Mouse (Mus musculus) heart, embryonic 12.5 days (tissue): Measurements from ENCODE around the gene Matn3. TPM values are rescaled to one million over a fixed set of nuclear protein-coding genes. Genes with fewer than 3 reads are reported as not detected.
A peak's percentile ranks its signal among the peaks of the same experiment; 100 is the strongest.

Experiments used
- ATAC-seq: fragments of 200-750 bp; cut with Nextera tagmentation; 2 replicates; pipeline ENCODE4 v1.8.0; 2017; ENCODE audit warnings: moderate TSS enrichment, moderate library complexity; ENCODE audit not compliant: insufficient number of reproducible peaks, low FRiP score
- H3K27ac ChIP-seq: fragments of 300-500 bp; sonication (generic); 2 replicates; pipeline ENCODE4 v1.5.1; 2016; ENCODE audit warnings: mild to moderate bottlenecking, moderate library complexity; ENCODE audit not compliant: poor library complexity, severe bottlenecking
- H3K27me3 ChIP-seq: fragments of 300-500 bp; sonication (generic); replicated peaks from 2 replicates; pipeline ENCODE4 v1.6.1; 2016; ENCODE audit warnings: mild to moderate bottlenecking, moderate library complexity
- H3K36me3 ChIP-seq: fragments of 300-500 bp; sonication (generic); 2 replicates; pipeline ENCODE4 v1.6.1; 2016; ENCODE audit warnings: mild to moderate bottlenecking, moderate library complexity
- H3K4me1 ChIP-seq: fragments of 300-500 bp; sonication (generic); replicated peaks from 2 replicates; pipeline ENCODE4 v1.6.1; 2016; ENCODE audit warnings: mild to moderate bottlenecking
- H3K4me2 ChIP-seq: fragments of 300-500 bp; sonication (generic); 2 replicates; pipeline ENCODE4 v1.6.1; 2016; ENCODE audit warnings: mild to moderate bottlenecking, moderate library complexity
- H3K4me3 ChIP-seq: fragments of 300-500 bp; sonication (generic); 2 replicates; pipeline ENCODE4 v1.5.1; 2016; ENCODE audit warnings: mild to moderate bottlenecking
- H3K9ac ChIP-seq: fragments of 300-500 bp; sonication (generic); 2 replicates; pipeline ENCODE4 v1.6.1; 2016; ENCODE audit warnings: mild to moderate bottlenecking, moderate library complexity
- H3K9me3 ChIP-seq: fragments of 300-500 bp; sonication (generic); replicated peaks from 2 replicates; pipeline ENCODE4 v1.6.1; 2016; ENCODE audit warnings: mild to moderate bottlenecking, moderate library complexity
- WGBS: fragments of 180-500 bp; shearing (Covaris S2); methylation state at CpG from one replicate; pipeline ENCODE4 v1.1.7; 2016; 5-methylcytosine and 5-hydroxymethylcytosine counted together
- polyA plus RNA-seq: library from polyadenylated mRNA; unstranded; fragments of >200 nt; fragmentation: Nextera tagmentation; extraction: Ambion mirVana; gene quantifications from 2 replicates; pipeline ENCODE4 v1.2.1, GENCODE M21; 2016

Gene Matn3
- polyA plus RNA-seq, 1 experiment from 2014 or later = 0.77 TPM

DNA sequence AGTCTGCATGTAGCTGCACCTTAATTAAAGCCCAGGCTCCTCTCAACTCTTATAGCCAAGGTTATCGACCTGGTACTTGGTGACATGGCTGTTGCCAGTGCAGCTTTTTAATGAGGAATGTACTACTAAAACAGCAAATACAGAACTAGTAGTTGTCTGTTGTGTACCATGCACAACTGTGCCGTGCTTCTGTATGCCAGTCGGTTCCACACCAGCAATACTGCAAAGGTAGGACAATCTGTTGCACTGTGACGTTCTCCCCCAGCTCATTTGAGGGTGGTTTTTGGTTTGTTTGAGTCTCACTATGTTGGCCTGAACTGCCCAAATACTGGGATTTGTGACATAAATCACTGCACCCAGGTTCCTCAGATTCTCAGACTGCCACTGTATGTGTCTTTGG is 8.2 kb upstream of the Matn3 start:
- no peak overlapping the region for H3K4me3 ChIP-seq
- peaks cover 51% of the 10 kb centered on the region for H3K36me3 ChIP-seq
- H3K27me3 ChIP-seq = no peaks in the 10 kb centered on the region
- no peak overlapping the region for H3K9ac ChIP-seq
- ATAC-seq = no peak
- no peak overlapping the region for H3K4me2 ChIP-seq
- peaks cover 12% of the 10 kb centered on the region for H3K4me1 ChIP-seq
- H3K27ac ChIP-seq = no peak overlapping the region
- no peaks in the 10 kb centered on the region for H3K9me3 ChIP-seq
- 91% methylated on average over 4 of the region's 4 CpGs for WGBS

DNA sequence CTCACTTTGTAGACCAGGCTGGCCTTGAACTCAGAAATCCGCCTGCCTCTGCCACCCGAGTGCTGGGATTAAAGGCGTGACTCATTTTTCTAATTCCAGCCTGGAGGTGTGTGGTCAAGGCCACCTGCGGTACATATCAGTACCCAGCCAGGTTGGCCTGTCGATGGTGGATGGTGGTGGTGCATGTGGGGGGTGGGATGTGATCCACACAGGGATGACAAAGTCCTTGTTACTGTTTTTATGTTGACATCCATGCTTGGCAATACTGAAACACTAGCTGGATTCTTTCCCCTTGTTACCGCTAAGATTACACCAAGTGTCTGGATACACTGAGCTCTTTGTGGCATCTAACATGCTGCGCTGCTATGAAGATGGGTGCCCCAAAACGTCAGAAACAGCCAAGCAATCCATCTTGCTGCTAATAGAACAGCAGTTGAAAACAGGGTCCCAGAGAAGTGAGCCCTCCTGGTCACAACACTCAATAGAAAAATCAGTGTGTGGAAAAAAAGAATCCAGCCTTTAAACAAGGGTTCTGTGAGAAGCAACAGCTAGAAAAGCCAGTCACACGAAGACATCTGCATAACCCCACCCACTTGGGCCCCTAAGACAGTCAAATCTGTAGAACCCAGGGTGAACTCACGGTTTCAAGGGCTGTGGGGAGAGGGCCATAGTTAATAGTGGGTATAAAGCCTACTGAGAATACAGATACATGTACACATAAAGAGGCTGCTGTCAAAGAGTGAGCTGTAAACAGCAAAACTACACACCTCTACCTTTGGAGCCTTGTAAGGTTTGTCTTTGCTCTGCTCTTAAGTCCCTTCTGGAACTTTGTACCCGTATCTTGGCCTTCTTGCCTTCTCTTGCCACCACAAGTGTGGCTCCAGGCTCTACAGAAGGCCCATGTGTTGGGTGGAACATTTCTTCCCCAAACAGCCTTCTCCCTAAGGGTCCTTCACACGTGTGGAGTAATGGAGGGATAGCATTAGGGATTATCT is 7.4 kb upstream of the Matn3 start:
- Histone ChIP-seq H3K4me1 (peaks cover 6% of the 10 kb centered on the region), H3K4me3 (no peak overlapping the region), H3K27me3 (no peaks in the 10 kb centered on the region), H3K4me2 (no peak overlapping the region), H3K27ac (no peak overlapping the region), H3K9me3 (no peaks in the 10 kb centered on the region), H3K36me3 (peaks cover 43% of the 10 kb centered on the region), H3K9ac (no peak overlapping the region)
- ATAC-seq = no peak
- 68% methylated on average over 12 of the region's 12 CpGs for WGBS

DNA sequence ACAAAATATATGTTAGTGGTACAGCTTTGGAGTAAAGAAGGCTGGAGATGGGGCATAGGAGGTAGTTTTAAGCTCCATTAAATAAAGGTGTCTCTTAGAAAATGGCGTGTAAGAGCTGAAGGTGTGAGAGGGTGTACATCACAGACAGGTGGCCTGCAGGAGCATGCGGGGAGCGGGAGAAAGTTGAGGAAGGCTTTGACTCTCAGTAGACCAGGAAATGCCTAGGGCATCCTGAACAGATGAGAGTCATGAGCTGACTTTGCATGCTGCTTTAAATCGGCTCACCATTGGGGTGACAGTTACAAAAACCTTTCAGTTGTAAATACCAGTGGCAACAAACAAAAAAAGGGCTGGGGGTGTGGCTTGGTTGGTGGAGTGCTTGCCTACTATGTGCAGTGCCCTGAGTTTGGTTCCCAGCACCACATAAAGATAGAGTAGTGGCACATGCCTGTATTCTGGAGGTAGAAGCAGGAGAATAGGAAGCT is 6.6 kb upstream of the Matn3 start:
- no peak for ATAC-seq
- Histone ChIP-seq H3K4me2 (no peak overlapping the region), H3K4me3 (no peak overlapping the region), H3K9ac (no peak overlapping the region), H3K4me1 (no peaks in the 10 kb centered on the region; the same call in 1 of the 2 replicates), H3K9me3 (no peaks in the 10 kb centered on the region), H3K36me3 (peaks cover 34% of the 10 kb centered on the region), H3K27ac (no peak overlapping the region), H3K27me3 (no peaks in the 10 kb centered on the region)
- WGBS = 64% methylated on average over 4 of the region's 4 CpGs

DNA sequence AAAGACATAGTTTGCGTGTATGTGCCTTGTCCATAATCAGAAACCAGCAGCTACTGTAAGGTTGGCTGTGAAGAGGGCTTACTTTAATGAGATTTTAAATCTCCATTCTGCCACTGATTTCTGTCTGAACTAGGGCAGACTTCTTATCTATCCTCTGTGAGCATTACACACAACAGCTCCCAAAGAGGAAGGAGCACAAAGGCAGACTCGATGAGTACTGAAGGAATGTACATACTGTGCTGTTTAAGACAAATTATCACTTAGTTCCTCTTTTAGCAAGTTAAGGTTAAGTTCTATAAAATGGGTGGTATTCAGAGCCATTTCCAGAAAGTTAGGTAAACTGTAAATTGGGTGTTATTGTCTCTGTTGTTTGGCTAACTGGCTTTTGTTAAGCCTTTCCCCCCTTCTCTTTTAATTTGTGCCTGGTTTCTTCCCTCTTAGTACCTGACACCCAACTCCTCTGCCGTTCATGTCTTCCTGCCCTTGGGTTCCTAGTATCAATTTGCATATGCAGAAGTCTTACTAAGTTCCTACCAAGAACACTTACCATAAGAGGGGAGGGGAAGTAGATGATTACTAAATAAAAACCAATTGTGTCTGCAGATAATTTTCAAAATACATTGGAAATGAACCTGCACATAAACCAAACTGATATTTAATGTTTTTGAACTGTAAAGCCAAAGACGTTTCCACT is 5.9 kb upstream of the Matn3 start:
- H3K4me1 ChIP-seq = no peaks in the 10 kb centered on the region; the same call in 1 of the 2 replicates
- H3K27me3 ChIP-seq = no peaks in the 10 kb centered on the region
- H3K9me3 ChIP-seq = no peaks in the 10 kb centered on the region
- no peak overlapping the region for H3K4me3 ChIP-seq
- no peak overlapping the region for H3K9ac ChIP-seq
- WGBS = 46% methylated on average over 4 of the region's 4 CpGs
- no peak overlapping the region for H3K4me2 ChIP-seq
- ATAC-seq = no peak
- H3K27ac ChIP-seq = no peak overlapping the region
- H3K36me3 ChIP-seq = peaks cover 27% of the 10 kb centered on the region

DNA sequence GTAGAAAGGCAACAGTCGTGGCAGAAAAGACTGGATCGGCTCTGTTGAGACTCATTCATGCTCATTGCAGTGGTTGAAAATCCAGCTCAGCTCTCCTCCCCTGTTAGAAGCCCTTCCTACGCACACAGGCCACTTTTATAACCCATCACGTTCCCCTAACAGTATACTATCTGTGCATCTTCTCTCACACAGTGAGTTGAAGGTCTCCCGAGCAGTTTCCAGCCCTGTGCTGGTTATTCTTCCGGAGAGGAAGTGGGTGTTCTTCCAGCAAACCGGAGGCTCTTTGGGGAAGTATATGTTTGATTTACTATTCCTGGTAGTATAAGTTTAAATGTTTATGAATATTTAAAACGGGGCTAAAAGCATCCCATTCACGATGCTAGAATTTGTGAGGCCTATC is 566 bp upstream of the Matn3 start:
- H3K36me3 ChIP-seq = no peaks in the 10 kb centered on the region
- H3K27ac ChIP-seq = no peak overlapping the region
- H3K27me3 ChIP-seq = peaks cover 7% of the 10 kb centered on the region
- 0 out of 2 replicates have a peak overlapping the region, but pooled peaks have one; percentile 54 for H3K4me3 ChIP-seq
- ATAC-seq = no peak
- WGBS = 50% methylated on average over 9 of the region's 9 CpGs
- H3K9ac ChIP-seq = peak overlapping the region; percentile 63; the same call in 1 of the 2 replicates
- peaks cover 20% of the 10 kb centered on the region for H3K4me1 ChIP-seq
- H3K9me3 ChIP-seq = no peaks in the 10 kb centered on the region
- H3K4me2 ChIP-seq = peak overlapping the region; percentile 94

DNA sequence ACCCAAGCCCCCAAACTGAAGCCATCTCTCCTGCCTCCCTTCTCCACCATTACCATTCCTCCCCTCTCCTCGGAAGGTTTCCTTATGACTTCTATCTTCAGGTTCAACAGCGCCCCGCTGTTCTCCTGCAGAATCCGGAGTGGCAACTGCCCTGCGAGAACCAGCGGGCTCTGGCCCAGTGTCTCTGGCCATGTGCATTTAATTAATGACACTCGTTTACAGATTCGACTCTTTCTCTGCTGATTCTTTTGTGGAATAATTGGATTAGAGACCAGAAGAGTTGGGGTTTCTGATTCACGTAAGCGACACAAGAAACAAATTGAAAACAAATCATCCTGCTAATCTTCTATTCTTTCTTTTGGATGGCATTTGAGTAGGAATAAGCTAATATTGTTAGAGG is 5.4 kb downstream of the Matn3 start:
- Histone ChIP-seq H3K27me3 (peaks cover 7% of the 10 kb centered on the region), H3K27ac (no peak overlapping the region), H3K4me3 (no peak overlapping the region), H3K4me2 (no peak overlapping the region), H3K9me3 (0 out of 2 replicates have a peak, but pooled peaks cover 3% of the 10 kb centered on the region), H3K36me3 (no peaks in the 10 kb centered on the region), H3K9ac (no peak overlapping the region), H3K4me1 (peaks cover 10% of the 10 kb centered on the region)
- WGBS = 73% methylated on average over 10 of the region's 10 CpGs
- no peak for ATAC-seq

DNA sequence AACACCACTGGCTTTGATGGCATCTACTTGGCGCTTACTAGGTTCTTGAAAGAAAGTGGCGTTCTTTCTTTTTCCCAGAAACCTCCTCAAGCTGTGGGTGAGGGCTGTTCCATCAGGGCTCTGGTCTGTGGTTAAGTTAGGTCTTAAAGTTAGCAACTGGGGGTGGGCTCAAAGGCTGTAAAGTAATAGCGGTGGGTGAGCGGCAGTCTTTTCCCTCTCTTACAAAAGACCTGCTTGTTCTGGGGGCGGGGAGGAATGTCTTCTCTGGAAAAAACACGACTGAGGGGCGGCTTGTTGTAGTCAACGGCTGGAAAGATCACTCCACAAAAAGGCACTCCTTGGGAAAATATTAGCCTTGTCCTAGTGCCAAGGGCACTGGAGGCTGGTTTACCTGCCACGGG is 6.4 kb downstream of the Matn3 start:
- Histone ChIP-seq H3K27ac (no peak overlapping the region), H3K4me1 (peaks cover 6% of the 10 kb centered on the region), H3K4me3 (no peak overlapping the region), H3K9ac (no peak overlapping the region), H3K4me2 (no peak overlapping the region), H3K36me3 (no peaks in the 10 kb centered on the region), H3K9me3 (0 out of 2 replicates have a peak, but pooled peaks cover 3% of the 10 kb centered on the region), H3K27me3 (no peaks in the 10 kb centered on the region; the same call in 1 of the 2 replicates)
- WGBS = 65% methylated on average over 9 of the region's 9 CpGs
- no peak for ATAC-seq

DNA sequence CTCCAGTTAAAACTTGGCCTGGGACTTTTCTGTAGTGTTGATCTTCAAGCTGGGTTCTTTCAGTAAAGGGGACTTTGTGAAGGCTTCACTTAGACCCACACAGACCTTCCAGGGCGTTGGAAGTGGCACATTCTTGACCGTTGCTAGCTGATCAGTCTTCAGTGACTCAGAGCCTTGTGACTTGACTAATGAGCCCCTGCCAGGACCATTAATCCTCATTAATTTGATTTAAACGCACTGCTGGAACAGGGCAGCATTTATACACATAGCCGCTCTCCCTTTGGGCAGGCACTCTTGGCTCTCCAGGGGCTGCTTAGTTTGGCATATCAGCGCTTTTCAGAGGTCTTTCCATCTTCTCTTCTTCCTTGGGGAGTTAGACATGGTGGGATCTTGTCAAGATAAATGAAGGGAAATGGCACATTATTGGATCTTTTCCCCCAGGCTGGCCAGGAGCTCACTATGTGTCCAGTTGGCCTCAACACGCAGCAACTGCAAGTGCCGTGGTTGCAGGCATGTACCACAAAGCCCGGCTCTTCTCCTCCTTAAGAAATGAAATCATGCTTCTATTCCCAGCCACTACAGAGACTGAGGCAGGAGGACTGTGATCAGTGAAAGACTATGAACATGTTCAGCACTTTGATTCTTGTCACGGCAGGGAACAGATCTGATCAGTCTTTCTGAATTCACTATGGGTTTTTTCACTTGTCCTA is 14.0 kb downstream of the Matn3 start:
- 0 out of 2 replicates have a peak, but pooled peaks cover 3% of the 10 kb centered on the region for H3K9me3 ChIP-seq
- no peaks in the 10 kb centered on the region for H3K4me1 ChIP-seq
- no peaks in the 10 kb centered on the region for H3K36me3 ChIP-seq
- no peak for ATAC-seq
- H3K27me3 ChIP-seq = no peaks in the 10 kb centered on the region
- H3K9ac ChIP-seq = no peak overlapping the region
- WGBS = 69% methylated on average over 9 of the region's 9 CpGs
- no peak overlapping the region for H3K4me2 ChIP-seq
- H3K4me3 ChIP-seq = no peak overlapping the region
- no peak overlapping the region for H3K27ac ChIP-seq

DNA sequence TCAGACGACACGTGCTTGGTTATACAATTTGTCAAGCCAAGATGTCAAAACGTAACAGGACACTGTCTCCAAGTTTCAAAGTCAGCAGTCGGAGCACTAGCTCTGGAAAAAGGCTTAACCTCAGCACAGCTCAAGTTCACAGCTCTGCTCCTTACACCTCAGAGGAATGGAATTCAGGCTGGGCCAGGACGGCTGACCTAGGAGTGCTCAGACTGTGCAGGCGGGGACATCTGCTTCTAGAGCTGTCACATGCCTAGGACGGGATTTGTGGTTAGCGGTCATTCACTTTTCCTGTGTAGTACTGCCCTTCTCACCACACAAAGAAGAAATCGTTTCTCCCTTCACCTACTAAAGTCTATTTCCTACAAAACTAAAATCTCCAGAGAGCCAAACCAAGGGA is 22.1 kb downstream of the Matn3 start:
- Histone ChIP-seq H3K27ac (peak overlapping the region; percentile 81), H3K4me3 (no peak overlapping the region), H3K9me3 (no peaks in the 10 kb centered on the region), H3K27me3 (no peaks in the 10 kb centered on the region), H3K9ac (no peak overlapping the region), H3K4me2 (peak overlapping the region; percentile 33), H3K36me3 (no peaks in the 10 kb centered on the region), H3K4me1 (peaks cover 9% of the 10 kb centered on the region)
- peak; percentile 87 for ATAC-seq
- WGBS = 13% methylated on average over 9 of the region's 9 CpGs

DNA sequence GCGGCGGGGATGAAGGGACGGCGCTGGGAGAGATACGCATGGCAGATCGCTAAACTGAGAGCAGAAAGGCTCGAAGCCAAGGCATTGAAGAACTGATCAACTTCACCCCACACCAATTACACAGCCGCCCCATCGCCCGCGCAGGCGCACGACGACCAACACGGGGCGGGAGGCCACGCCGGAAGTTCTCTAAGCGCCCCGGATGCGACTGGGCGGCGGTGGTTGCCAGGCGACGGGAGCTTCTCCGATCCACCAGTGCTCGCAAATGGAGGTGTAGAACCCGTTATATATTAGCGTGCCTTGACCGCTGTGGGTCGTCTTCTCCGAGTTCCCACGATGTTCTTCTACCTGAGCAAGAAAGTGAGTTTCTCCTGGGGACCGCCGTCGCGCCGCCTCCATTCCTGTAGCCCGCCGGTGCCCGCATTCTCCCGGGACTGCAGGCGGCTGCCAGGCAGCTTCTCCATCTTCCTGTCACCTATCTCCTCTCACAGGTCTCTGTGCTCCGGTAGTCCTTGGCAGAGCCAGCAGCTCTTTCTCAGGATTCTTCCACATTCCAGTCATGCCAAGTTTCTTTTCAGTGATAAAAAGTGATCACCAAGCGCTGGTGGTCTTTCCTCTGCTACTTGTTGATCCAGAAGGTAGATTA is 26.2 kb downstream of the Matn3 start, which contains the start of gene Wdr35:
Wdr35 (plus strand) TSS at position 73 of the 646 bp plus-strand sequence.
- H3K9ac ChIP-seq = peak within 1 kb of the TSS; percentile 71
- H3K9me3 ChIP-seq = no peaks in the 10 kb centered on the region
- no peaks in the 10 kb centered on the region for H3K27me3 ChIP-seq
- peak within 1 kb of the TSS; percentile 71 for H3K4me3 ChIP-seq
- H3K4me2 ChIP-seq = peak within 1 kb of the TSS; percentile 77
- ATAC-seq = peak; percentile 78
- under 1% methylated on average over 45 of the region's 45 CpGs for WGBS
- no peak within 1 kb of the TSS for H3K27ac ChIP-seq
- H3K36me3 ChIP-seq = peaks cover 5% of the 10 kb centered on the region
- peaks cover 10% of the 10 kb centered on the region for H3K4me1 ChIP-seq
